Mouse (Mus musculus): ENCODE data around the gene Ifitm3. TPM values are rescaled to one million over a fixed set of nuclear protein-coding genes. Genes with fewer than 3 reads are reported as not detected.
A peak's percentile ranks its signal among the peaks of the same experiment; 100 is the strongest.

The Ifitm3 gene
- polyA plus RNA-seq, 1 experiment, result 1,312 TPM

DNA sequence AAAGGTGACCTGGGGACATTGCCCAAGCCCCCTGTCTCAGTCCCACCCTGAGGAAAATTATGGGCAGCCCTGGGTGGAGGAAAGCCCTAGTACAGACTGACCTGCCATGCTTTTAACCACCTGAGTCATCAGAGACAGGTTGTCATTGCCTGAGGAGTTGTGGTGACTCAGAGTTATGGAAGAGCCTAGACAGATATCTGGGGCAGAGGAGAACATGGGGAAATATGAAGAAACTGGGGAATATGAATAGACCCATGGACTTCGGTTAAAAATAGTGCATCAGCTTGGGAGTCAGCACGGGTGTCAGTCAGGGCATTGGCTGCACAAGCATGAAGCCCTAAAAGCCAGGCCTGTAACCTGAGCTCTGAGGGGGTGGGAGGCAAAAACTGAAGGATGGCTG lies 38.8 kb upstream of the Ifitm3 start:
- TF ChIP-seq POLR2A (IDR thresholded peaks at IDR 0.05; ENCODE audit: insufficient read length, low read depth) (no peak), E2F4 (IDR thresholded peaks at IDR 0.05; ENCODE audit: insufficient read depth) (no peak), MYOG (IDR thresholded peaks at IDR 0.05; ENCODE audit: control insufficient read depth in 1 of 3, insufficient read depth in 1 of 3, insufficient read length in 2 of 3, low read depth in 2 of 3) (no peak), POLR2AphosphoS2 (IDR thresholded peaks at IDR 0.05; ENCODE audit: insufficient read length, low read depth) (no peak), USF1 (IDR thresholded peaks at IDR 0.05; ENCODE audit: low read depth) (no peak), MYOD1 (IDR thresholded peaks at IDR 0.05; ENCODE audit: control insufficient read depth in 1 of 3, insufficient read length in 2 of 3, low read depth in 2 of 3) (no peak), TCF3 (IDR thresholded peaks at IDR 0.05; ENCODE audit: insufficient read length, low read depth) (no peak), MAX (IDR thresholded peaks at IDR 0.05; ENCODE audit: low read depth) (no peak), REST (IDR thresholded peaks at IDR 0.05; ENCODE audit: insufficient read depth, insufficient read length) (no peak), CEBPB (IDR thresholded peaks at IDR 0.05; ENCODE audit: insufficient read depth, poor library complexity, severe bottlenecking) (no peak), SRF (IDR thresholded peaks at IDR 0.05; ENCODE audit: control insufficient read depth, insufficient read length, low read depth) (no peak), TCF12 (IDR thresholded peaks at IDR 0.05; ENCODE audit: insufficient read depth, poor library complexity, severe bottlenecking) (no peak)
- Histone ChIP-seq H3K27me3 (ENCODE audit: control insufficient read depth, insufficient read depth, insufficient read length) (no peaks in the 10 kb centered on the region), H3K79me2 (ENCODE audit: control insufficient read depth, insufficient read depth) (no peaks in the 10 kb centered on the region)

DNA sequence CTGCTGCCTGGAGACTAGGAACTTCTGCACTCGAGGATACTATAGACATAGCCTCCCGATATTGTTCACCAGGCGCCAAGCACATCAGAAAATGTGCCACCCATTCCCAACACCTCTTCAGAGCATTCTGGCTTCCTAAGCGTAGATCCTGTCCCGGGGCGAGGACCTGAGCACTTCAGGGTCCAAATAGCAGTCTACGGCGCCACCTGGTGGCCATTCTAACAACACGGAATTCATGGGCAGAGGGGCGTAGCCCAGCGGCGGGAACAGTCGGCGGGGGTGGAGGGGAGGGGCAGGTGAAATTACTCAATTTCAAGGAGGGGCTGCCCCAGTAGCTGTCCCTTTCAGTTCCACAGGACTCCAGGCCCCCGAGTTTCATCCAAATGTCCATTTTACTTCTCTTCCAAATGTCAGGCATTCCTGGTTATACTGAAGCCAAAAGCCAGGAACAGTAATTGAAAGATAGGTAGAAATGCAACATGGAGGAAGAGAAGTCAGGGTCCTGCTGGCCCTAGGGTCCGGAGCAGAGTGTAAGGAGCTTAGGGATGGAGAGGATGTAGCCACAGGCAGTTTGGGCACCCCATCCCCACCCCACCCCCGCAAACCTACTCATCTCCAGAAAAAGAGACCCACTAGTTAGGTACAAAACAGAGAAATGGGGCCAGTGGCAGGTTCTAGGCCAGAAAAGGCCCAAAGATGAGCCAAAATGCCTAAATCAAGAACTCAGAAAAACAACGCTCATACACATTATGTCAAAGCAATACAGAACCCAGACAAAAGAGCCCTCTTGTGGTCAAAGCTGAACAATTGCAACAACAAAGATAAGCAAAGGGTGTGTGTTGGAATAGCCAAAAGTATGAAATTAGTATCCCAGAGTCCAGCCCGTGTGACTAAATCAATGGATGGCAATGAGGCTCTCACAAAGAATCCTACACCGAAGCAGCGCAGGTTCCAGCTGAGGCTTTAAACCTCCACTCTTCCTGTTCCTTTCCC lies 38.0 kb upstream of the Ifitm3 start:
- H3ac ChIP-seq (ENCODE audit: control insufficient read depth, insufficient read length), result no peak overlapping the region
- peak in 1 of 3 experiments; percentile 28 for TF ChIP-seq MYOD1 (IDR thresholded peaks at IDR 0.05; ENCODE audit: control insufficient read depth in 1 of 3, insufficient read length in 2 of 3, low read depth in 2 of 3)
- TF ChIP-seq TCF3 (IDR thresholded peaks at IDR 0.05; ENCODE audit: insufficient read length, low read depth), result no peak
- 0 out of 2 replicates have a peak, but pooled peaks have one; percentile 11 for TF ChIP-seq CEBPB (IDR thresholded peaks at IDR 0.05; ENCODE audit: insufficient read depth, poor library complexity, severe bottlenecking)
- no peaks in the 10 kb centered on the region for H3K79me2 ChIP-seq (ENCODE audit: control insufficient read depth, insufficient read depth)
- no peaks in the 10 kb centered on the region for H3K36me3 ChIP-seq (ENCODE audit: control insufficient read depth, insufficient read depth)
- peak overlapping the region; percentile 20 for H3K4me3 ChIP-seq
- peak overlapping the region; percentile 98 for H3K4me2 ChIP-seq (ENCODE audit: low read depth)
- H3K27me3 ChIP-seq (ENCODE audit: control insufficient read depth, insufficient read depth, insufficient read length), result no peaks in the 10 kb centered on the region

More for the DNA sequence above, 38.8 kb upstream of the Ifitm3 start:
- H3ac ChIP-seq (ENCODE audit: control insufficient read depth, insufficient read length), result no peak overlapping the region
- H3K4me3 ChIP-seq, result no peak overlapping the region
- H3K4me2 ChIP-seq (ENCODE audit: low read depth), result peak overlapping the region; percentile 14
- no peaks in the 10 kb centered on the region for H3K36me3 ChIP-seq (ENCODE audit: control insufficient read depth, insufficient read depth)

DNA sequence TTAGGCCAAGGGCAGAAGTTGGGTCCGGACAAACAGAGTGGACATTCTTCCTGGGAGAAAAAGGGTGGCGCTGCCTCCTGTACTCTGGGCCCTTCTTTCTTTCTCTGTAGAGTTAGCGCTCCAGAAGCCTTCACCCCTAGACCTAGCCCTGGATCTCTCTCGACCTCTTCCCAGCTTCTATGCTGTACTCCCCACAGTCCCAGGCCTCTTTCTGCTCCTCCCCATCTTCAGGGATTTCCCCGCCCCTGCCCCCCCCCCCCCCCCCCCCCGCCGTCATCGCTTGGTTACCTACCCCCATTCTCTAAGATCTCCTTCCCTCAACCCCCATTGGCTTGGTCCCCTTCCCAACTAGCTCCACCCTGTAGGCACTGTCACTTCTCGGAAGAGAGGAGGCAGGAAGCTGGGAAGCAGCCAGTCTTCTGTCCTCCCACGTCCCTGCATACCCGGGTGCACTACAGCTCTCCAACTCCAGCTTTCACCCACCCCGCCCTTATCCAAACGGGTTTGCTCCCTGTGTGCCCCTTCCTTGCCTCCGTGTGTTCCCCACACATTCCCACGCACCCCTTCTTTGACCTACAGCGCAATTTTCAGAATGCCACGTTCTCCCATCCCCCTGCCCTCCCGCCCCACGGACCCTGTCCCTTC lies 37.1 kb upstream of the Ifitm3 start:
- H3K4me3 ChIP-seq, result peak overlapping the region; percentile 20
- H3K27me3 ChIP-seq (ENCODE audit: control insufficient read depth, insufficient read depth, insufficient read length), result no peaks in the 10 kb centered on the region
- no peaks in the 10 kb centered on the region for H3K79me2 ChIP-seq (ENCODE audit: control insufficient read depth, insufficient read depth)
- TF ChIP-seq MYOD1 (IDR thresholded peaks at IDR 0.05; ENCODE audit: control insufficient read depth in 1 of 3, insufficient read length in 2 of 3, low read depth in 2 of 3) (no peak), MYOG (IDR thresholded peaks at IDR 0.05; ENCODE audit: control insufficient read depth in 1 of 3, insufficient read depth in 1 of 3, insufficient read length in 2 of 3, low read depth in 2 of 3) (peak in 1 of 3 experiments; percentile 13), POLR2AphosphoS2 (IDR thresholded peaks at IDR 0.05; ENCODE audit: insufficient read length, low read depth) (peak; percentile 63), POLR2A (IDR thresholded peaks at IDR 0.05; ENCODE audit: insufficient read length, low read depth) (peak; percentile 59)
- H3K36me3 ChIP-seq (ENCODE audit: control insufficient read depth, insufficient read depth), result no peaks in the 10 kb centered on the region
- peak overlapping the region; percentile 98 for H3K4me2 ChIP-seq (ENCODE audit: low read depth)
- no peak overlapping the region for H3ac ChIP-seq (ENCODE audit: control insufficient read depth, insufficient read length)

DNA sequence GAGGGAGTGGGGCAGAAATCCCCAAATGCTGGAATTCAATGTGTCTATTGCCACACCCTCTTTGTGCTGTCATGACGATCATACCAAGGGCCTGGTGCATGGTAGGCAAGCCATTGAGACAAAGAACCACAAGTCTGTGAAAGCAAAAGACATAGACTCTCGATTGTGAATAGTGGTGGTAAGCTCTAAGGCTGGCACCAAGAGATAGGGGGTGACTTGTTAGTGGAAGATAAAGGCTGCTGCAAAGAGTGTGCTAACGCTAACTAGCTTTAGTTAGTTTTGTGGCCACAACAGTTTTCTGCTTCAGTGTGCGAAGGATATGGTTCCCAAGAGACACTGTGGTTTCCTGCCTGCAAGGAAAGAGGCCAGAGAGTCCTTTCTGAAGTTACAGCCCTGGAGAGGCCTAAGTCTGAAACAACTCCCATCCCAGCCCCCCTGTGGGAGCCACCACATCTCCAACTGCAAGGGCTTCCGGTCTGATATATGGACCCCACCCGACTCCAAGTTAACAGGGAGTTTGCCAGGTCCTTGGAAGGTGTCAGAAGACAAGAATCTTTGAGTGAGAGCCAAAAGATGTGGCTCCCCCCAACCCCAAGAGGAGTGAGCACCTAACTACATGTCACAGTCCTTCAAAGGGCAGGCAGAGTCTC lies 36.5 kb upstream of the Ifitm3 start:
- TF ChIP-seq MYOD1 (IDR thresholded peaks at IDR 0.05; ENCODE audit: control insufficient read depth in 1 of 3, insufficient read length in 2 of 3, low read depth in 2 of 3), result no peak
- peak; percentile 13 for TF ChIP-seq POLR2A (IDR thresholded peaks at IDR 0.05; ENCODE audit: insufficient read length, low read depth)
- peak overlapping the region; percentile 20 for H3K4me3 ChIP-seq
- peak overlapping the region; percentile 90 for H3K4me2 ChIP-seq (ENCODE audit: low read depth)
- no peaks in the 10 kb centered on the region for H3K36me3 ChIP-seq (ENCODE audit: control insufficient read depth, insufficient read depth)
- H3ac ChIP-seq (ENCODE audit: control insufficient read depth, insufficient read length), result no peak overlapping the region
- no peaks in the 10 kb centered on the region for H3K27me3 ChIP-seq (ENCODE audit: control insufficient read depth, insufficient read depth, insufficient read length)
- H3K79me2 ChIP-seq (ENCODE audit: control insufficient read depth, insufficient read depth), result no peaks in the 10 kb centered on the region

DNA sequence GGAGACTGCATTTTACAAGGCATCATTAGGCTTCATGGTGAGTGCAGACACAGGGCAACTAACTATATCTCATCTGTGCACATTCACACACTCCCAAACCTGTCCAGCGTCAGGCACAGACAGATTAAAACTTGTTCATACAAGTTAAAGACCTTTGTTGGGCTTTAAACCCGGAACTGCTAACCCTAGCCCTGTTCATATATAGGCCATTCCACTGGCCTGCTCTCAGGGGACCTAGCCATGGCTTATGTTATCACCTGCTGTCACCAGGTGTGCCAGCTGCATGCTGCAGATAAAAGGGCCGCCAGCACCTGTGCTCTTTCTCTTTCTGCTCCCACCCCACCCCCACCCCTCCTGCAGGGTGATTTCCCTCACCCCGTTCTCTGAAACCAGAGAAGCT lies 32.0 kb upstream of the Ifitm3 start:
- no peaks in the 10 kb centered on the region for H3K27me3 ChIP-seq (ENCODE audit: control insufficient read depth, insufficient read depth, insufficient read length)
- no peaks in the 10 kb centered on the region for H3K36me3 ChIP-seq (ENCODE audit: control insufficient read depth, insufficient read depth)
- H3K4me2 ChIP-seq (ENCODE audit: low read depth), result no peak overlapping the region
- TF ChIP-seq MYOD1 (IDR thresholded peaks at IDR 0.05; ENCODE audit: control insufficient read depth in 1 of 3, insufficient read length in 2 of 3, low read depth in 2 of 3) (no peak), TCF12 (IDR thresholded peaks at IDR 0.05; ENCODE audit: insufficient read depth, poor library complexity, severe bottlenecking) (no peak)
- no peak overlapping the region for H3K4me3 ChIP-seq
- no peak overlapping the region for H3ac ChIP-seq (ENCODE audit: control insufficient read depth, insufficient read length)
- no peaks in the 10 kb centered on the region for H3K79me2 ChIP-seq (ENCODE audit: control insufficient read depth, insufficient read depth)

Data from myocyte (in vitro differentiated cells).